Mouse (Mus musculus) embryonic fibroblast, embryonic 13.5 days (primary cell): ENCODE results near the gene Cenpc1. TPM values are rescaled to one million over a fixed set of nuclear protein-coding genes. Genes with fewer than 3 reads are reported as not detected.

Source experiments
- H3K27ac ChIP-seq: 2 replicates; pipeline ENCODE4 v1.5.1; 2012; ENCODE audit warnings: low read length, control low read depth, inconsistent platforms; ENCODE audit not compliant: insufficient read depth
- H3K4me1 ChIP-seq: 2 replicates; pipeline ENCODE4 v1.6.1; 2011; ENCODE audit warnings: low read length; ENCODE audit not compliant: control insufficient read depth, insufficient read depth
- H3K4me3 ChIP-seq: 2 replicates; pipeline ENCODE4 v1.5.1; 2011; ENCODE audit warnings: mild to moderate bottlenecking, control low read depth, low read length; ENCODE audit not compliant: insufficient read depth
- CTCF ChIP-seq: IDR thresholded peaks from 2 replicates; pipeline ENCODE4 v1.5.1; 2011; ENCODE audit warnings: mild to moderate bottlenecking, control low read depth, low read length, moderate library complexity, borderline replicate concordance; ENCODE audit not compliant: insufficient read depth
- POLR2A ChIP-seq: IDR thresholded peaks from 2 replicates; pipeline ENCODE4 v1.6.1; 2011; ENCODE audit warnings: low read depth, mild to moderate bottlenecking, control low read depth, low read length, moderate library complexity
- polyA plus RNA-seq: library from polyadenylated mRNA; stranded (reverse); fragments of >200 nt; gene quantifications from 2 replicates; pipeline ENCODE4 v1.2.4, GENCODE M21; 2011; ENCODE audit warnings: low read depth; ENCODE audit not compliant: missing spikeins, insufficient read length

The Cenpc1 gene
- polyA plus RNA-seq, 1 experiment: 32.0 TPM

DNA sequence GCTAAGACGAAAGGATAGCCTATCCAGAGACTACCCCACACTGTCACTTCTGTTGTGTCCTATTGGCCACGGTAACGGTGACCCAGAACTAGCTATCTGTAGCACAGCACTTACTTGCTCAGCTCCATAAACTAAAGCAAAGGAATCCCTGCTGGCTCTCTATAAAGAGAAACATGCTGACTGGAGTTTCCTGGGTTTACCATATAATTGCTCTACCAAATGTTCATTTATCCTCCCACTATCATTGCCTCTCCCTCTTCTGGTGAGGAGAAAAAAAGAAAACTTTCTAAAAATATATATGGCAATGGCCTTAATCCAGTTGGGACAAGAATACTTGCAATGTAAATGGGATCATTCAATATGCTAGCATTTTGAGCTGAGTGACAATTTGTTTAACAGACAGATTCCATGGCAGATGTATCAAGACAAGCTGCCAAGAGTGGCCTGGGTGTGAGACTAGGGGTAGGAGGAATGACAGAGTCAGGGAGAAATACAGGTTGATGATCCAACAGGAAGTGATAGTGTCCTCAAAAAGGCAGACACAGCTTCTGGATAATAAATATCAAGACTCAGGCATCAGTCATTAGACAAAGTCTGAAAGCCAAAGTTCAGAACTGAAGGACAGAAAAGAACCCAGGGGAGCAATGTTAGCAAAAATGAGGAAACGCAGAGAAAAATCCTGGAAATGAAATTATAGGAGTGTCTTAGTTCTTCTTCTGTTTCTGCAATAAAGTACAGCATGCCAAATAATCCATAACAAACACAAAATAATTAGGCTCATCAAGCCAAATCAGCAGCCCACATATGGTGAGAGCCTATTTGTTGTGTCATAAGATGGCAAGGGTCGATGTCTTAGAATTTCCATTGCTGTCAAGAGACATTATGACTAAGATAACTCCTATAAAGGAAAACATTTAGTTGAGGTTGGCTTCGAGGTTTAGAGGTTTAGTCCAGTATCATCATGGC, 68.6 kb downstream of the Cenpc1 start:
- TF ChIP-seq POLR2A: no peak
- Histone ChIP-seq H3K27ac (no peak overlapping the region), H3K4me3 (no peak overlapping the region), H3K4me1 (no peaks in the 10 kb centered on the region)

DNA sequence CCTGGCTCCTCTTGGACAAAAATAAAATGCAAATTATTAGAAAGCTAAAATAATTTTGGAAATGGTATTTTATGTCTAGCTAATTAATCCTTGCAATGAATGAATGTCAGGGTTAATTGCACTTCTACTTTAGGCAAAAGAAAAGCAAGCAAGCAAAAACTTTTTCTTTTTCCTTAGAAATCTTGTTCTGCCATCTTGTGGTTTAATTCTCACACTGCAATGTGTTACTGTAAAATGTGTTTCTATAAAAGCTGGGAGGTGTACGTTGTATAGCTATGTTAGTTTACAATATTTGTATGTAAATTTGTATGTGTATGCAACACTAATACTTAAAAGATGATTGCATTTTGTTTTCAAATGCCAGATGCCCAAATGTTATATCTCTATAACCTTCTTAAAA, 70.8 kb downstream of the Cenpc1 start:
- H3K4me1 ChIP-seq: no peaks in the 10 kb centered on the region
- TF ChIP-seq CTCF (no peak), POLR2A (no peak)
- no peak overlapping the region for H3K4me3 ChIP-seq
- no peak overlapping the region for H3K27ac ChIP-seq

DNA sequence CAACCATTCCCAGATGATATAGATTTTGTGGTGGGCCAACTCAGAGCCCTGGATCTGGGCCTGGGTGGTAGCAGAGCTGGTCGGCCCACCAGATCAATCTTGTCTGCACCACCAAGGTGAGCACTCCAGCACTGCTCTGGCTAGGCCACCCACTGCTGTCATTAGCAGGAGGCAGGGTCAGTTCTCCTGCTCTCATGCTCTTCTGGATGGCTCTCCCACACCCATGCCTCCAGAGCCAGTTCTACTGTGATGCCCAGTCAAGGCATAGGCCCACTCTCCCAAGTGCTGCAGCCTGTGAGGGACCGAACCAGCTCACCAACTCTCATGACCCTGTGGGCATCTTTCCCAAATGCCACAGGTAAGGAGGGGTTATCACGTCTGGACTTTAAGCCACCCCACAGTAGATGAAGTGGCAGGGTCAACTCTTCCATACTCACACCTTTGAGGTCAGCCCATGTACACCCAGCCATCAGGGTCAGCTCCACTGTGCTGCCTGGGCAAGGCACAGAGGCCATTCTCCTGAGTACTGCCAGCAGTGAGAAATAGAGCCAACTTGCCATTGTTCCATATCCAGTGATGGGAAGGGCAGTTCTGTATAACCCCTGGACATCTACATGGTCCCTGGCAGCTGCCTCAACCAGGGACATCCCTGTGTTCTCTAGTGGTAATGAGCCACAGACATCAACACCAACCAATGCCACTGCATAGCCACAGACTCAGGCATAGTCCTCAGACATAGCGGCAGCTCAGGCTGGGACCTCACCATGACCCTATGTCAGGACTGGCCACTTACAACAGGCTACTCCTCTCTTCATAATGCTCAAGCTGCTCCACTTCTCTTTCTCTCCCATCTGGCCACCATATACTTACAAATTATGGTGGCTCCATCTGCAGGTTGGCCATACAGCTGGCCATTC, 72.3 kb downstream of the Cenpc1 start:
- H3K4me3 ChIP-seq: no peak overlapping the region
- H3K27ac ChIP-seq: no peak overlapping the region
- TF ChIP-seq CTCF (no peak), POLR2A (no peak)
- no peaks in the 10 kb centered on the region for H3K4me1 ChIP-seq

DNA sequence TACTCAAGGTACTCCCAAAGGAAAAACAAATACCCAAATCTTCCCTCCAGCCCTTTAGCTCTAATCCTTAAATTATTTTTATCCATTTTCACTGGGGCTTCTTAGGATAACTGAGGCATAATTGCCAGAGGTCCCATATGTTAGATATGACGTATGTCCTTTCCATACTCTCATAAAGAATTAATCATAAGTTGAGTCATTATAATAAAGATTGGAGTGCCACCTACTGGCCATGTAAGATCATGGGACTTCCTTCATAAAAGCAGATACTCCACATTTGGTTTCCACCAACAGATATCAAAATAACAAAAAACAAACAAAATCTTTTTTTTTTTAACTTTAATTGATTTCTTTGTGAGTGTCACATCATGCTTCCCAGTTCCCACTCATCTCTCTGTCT, 73.3 kb downstream of the Cenpc1 start:
- TF ChIP-seq CTCF (no peak), POLR2A (no peak)
- H3K4me1 ChIP-seq: no peaks in the 10 kb centered on the region
- H3K27ac ChIP-seq: no peak overlapping the region
- no peak overlapping the region for H3K4me3 ChIP-seq

DNA sequence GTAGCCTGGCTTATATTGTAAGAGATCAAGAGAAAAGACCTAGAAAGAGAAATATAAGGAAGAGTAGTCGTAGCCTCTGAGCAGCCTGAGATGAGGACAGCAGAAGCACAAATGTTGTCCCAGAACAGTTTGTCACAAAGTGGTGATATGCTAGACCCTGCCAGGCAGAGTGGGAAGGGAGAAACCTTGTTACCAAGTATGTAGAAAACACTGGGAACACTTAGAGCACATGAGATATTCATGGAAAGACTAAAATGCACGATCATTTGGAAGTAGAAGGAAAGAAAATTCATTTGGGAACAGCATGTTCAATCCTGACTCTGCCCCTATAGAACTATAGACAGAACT, 77.9 kb downstream of the Cenpc1 start:
- TF ChIP-seq CTCF (no peak), POLR2A (no peak)

DNA sequence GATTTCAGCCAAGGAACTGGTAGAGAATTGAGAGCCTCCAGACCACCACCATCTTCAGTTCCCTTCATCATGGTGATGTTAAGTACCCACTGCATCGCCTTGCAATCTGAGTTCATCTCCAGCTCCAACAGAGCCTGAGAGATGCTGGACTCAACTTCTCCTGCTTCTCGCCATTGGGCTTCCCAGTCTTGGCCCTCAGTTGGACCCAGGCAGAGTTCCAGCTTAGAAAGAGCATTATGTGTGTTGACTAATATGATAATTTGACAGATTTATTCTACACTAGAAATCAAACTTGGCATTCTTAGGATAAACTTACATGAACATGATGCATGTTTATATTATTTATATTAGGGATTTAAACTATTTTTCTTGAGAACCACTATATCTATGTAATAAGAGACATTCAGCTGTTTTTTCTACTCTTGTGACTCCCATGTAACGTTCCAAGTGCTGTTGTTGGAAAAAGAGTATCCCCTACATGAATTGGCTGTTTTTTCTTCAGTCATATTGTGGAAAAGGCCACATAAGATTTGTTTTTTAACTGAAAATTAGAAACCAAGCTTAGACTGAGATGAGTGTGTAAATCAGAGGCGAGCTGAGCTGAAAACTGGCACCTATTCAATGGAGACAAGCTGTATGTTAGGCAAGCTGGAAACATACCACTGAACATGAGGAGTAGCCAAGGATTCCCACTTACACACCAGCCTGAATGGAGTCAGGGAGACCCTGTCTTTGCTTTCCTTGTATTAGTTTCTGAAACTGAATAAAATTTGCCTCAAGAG, 78.5 kb downstream of the Cenpc1 start:
- Histone ChIP-seq H3K4me1 (no peaks in the 10 kb centered on the region), H3K27ac (no peak overlapping the region), H3K4me3 (no peak overlapping the region)
- TF ChIP-seq CTCF (no peak), POLR2A (no peak)

More for the DNA sequence above, 77.9 kb downstream of the Cenpc1 start:
- Histone ChIP-seq H3K4me3 (no peak overlapping the region), H3K27ac (no peak overlapping the region), H3K4me1 (no peaks in the 10 kb centered on the region)

DNA sequence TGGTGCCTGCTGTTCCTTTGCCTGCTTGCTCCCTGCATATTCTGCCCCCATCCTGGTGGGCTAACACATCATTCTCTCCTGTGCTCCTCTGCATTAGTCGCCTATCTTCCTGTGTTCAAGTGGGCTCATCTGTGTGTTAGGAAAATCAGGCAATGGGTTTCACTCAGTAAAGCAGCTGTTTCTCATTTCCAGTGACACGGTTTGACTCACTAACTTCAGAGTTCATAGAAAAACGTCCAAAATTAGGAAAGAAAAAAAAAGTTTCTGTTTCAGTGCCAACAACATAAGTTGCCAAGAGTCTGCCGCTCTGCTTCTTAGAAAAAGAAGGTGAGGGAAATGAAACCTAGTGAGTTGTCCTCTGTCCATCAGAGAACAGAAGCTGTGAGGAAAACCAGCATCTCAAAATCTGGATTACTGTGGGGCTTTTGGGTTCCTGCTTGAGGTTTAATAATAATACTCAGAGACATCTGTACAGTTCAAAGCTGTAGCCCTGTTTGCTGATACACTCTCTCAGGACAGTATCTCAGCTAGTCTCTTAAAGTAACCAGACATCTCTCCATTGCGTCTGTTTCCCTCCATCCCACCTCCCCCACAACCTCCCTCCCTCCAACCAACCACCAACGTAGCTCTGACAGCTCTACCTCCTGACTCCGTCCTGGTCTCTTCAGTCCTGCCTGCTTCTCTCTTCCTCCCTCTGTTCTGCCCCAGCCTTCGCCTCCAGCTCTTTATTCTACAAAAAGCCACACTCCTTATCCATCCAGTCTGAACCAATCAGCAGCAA, 87.5 kb downstream of the Cenpc1 start:
- Histone ChIP-seq H3K4me3 (no peak overlapping the region), H3K4me1 (peaks cover 2% of the 10 kb centered on the region), H3K27ac (no peak overlapping the region)
- TF ChIP-seq POLR2A (no peak), CTCF (no peak)

DNA sequence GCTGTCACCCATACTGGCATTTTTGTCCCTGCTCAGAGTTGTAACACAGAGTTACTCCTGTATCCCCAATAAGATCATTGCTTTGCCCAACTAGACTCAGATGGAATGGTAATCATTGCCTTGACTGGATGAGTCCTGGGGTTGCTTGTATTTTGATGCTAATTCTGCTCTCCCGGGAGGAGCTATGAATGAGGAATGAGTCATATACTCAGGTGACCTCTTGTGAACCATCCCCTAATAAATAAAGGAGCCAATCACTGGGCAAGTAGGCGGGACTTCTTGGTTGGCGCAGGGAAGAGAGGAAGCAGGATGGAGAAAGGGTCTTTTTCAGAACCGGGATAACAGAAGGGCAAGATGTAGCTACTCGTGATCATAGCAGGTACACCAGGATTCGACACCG, 102.6 kb downstream of the Cenpc1 start:
- no peaks in the 10 kb centered on the region for H3K4me1 ChIP-seq
- H3K27ac ChIP-seq: no peak overlapping the region
- TF ChIP-seq POLR2A: no peak
- no peak for TF ChIP-seq CTCF
- H3K4me3 ChIP-seq: no peak overlapping the region

Other genes with a start within 250 kb of the Cenpc1 start
- 1.3 TPM in 1 of 2 replicates, not detected in the other for gene Stap1, start 6.2 kb upstream of the Cenpc1 start, polyA plus RNA-seq
- 68.7 and 86.8 TPM in 2 replicates for gene Uba6, start 107.2 kb upstream of the Cenpc1 start, polyA plus RNA-seq
- not detected in 2 replicates for gene Gnrhr, start 132.3 kb upstream of the Cenpc1 start, polyA plus RNA-seq
- gene Tmprss11c, start 223.7 kb upstream of the Cenpc1 start, polyA plus RNA-seq: not detected in 2 replicates